Comparison of ENCODE assay signal across 22 mouse cellular contexts in the genomic region with DNA sequence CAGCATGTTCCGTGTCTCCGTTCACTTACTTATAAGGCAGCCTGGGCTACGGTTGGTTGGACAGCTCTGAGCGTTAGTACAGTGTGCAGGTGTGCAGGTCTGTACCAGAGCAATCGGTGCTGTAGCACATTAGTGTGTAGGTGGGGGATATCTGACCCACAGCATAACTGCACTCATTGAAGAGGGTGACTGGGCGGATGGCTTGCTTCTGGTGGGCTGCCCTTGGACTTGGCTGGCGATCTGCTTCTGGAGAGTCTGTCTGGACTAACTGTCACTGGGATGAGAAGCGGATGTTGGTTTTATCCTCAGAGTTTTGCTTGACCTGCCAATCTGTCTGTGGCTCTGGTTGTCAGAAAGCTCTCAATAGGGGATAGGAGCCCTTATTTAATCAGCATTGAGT. TPM values are rescaled to one million over a fixed set of nuclear protein-coding genes. Genes with fewer than 3 reads are reported as not detected.
DNase-seq lines count a peak whose midpoint lies in the region; ATAC-seq lines count a peak whose summit lies in the region.
"Had no signal": no experiment of that assay in that cellular context is flagged by ENCODE, and none has a peak within 500 bp of the region (broad histone marks: within the 10 kb centered on the region; RNA-seq: fewer than 3 reads in every experiment).

No protein-coding gene starts in this region.

- no peaks in the 10 kb centered on the region for H3K9me3 ChIP-seq in midbrain, embryonic 11.5 days (ENCODE audit: control insufficient read depth, low read length)
- H3K9me3 ChIP-seq: G1E had no signal

- H3K4me3 ChIP-seq in midbrain, embryonic 11.5 days (ENCODE audit: low read depth, low read length): no peak overlapping the region

- no peak overlapping the region for H3K4me2 ChIP-seq in midbrain, embryonic 11.5 days

- H3K9ac ChIP-seq in midbrain, embryonic 11.5 days (ENCODE audit: low read length): no peak overlapping the region

- WGBS in midbrain, embryonic 11.5 days: 86% methylated on average over 8 of the region's 8 CpGs

- peaks cover 73% of the 10 kb centered on the region for H3K27me3 ChIP-seq in midbrain, embryonic 11.5 days (ENCODE audit: control insufficient read depth, insufficient read depth, low read length)
- H3K27me3 ChIP-seq: CH12.LX had no signal

- H3K27ac ChIP-seq in midbrain, embryonic 11.5 days (ENCODE audit: low read depth, low read length): no peak overlapping the region

- no peak for ATAC-seq in midbrain, embryonic 11.5 days (ENCODE audit: low FRiP score)
- ATAC-seq: activated CD4-positive, CD25-positive, alpha-beta regulatory T cell, adult 4 months; CD4-positive, CD25-positive, alpha-beta regulatory T cell, adult 4 months; Patski had no signal

- H3K36me3 ChIP-seq in midbrain, embryonic 11.5 days (ENCODE audit: control insufficient read depth, insufficient read depth, low read length): no peaks in the 10 kb centered on the region
- H3K36me3 ChIP-seq: G1E had no signal

- H3K4me1 ChIP-seq in midbrain, embryonic 11.5 days (ENCODE audit: control insufficient read depth, insufficient read depth, low read length): peaks cover 7% of the 10 kb centered on the region

- DNase-seq in cerebellum, postnatal 10 days: peak; percentile 51 to 59
- no peak for DNase-seq in cerebellum, adult 9-10 months
- peak; percentile 33 to 39 for DNase-seq in cerebellum, postnatal 14 days
- DNase-seq in cerebellum, adult 11-12 months: no peak
- peak; percentile 16 for DNase-seq in R1 (ENCODE audit: low read depth, low spot score)
- DNase-seq in midbrain, embryonic 11.5 days (ENCODE audit: low spot score, missing footprints): no peak
- DNase-seq: adrenal gland, adult 2 months; adrenal gland, adult 8-10 months; adrenal gland, postnatal 10 days; adrenal gland, postnatal 14 days; adrenal gland, postnatal 25 days; adrenal gland, postnatal 36 days; B cell, adult 2 months; cerebellum, adult 11 months; cerebellum, adult 18-20 months; cerebellum, adult 2 months; cerebellum, adult 8-10 months had no signal

RNA-seq across cellular contexts. Expression of a gene that starts 12.2 kb away (rescaled TPM):
- polyA plus RNA-seq in midbrain, embryonic 11.5 days (2014; fragmentation: Nextera tagmentation; extraction: Ambion mirVana): 45.5 and 45.7 TPM in 2 replicates
- polyA plus RNA-seq: adrenal gland, adult 2 months; Patski had no signal

Comparison
In these comparisons a context has a peak if more than half of its experiments do, and no peak if none do; other contexts are left out.
1. DNase-seq: peak in cerebellum, postnatal 10 days (2 of 2), cerebellum, postnatal 14 days (2 of 2) and R1 (single experiment); none in cerebellum, adult 9-10 months (single experiment), cerebellum, adult 11-12 months (single experiment) and midbrain, embryonic 11.5 days (single experiment).